Mouse (Mus musculus) intestine, embryonic 15.5 days (tissue): ENCODE data around the gene Khdrbs1. TPM values are rescaled to one million over a fixed set of nuclear protein-coding genes. Genes with fewer than 3 reads are reported as not detected.
"Not testable (repeated sequence)": the region's sequence is repeated elsewhere in the genome, so short reads cannot be mapped to it uniquely, and the experiment has no call there.

ENCODE experiments used
- ATAC-seq: fragments of 200-750 bp; cut with Nextera tagmentation; 2 replicates; pipeline ENCODE4 v1.8.0; 2017; ENCODE audit warnings: moderate TSS enrichment, moderate library complexity
- H3K27ac ChIP-seq: fragments of 300-500 bp; sonication (generic); 2 replicates; pipeline ENCODE4 v1.5.1; 2015; ENCODE audit warnings: mild to moderate bottlenecking, inconsistent platforms
- H3K27me3 ChIP-seq: fragments of 300-500 bp; sonication (generic); replicated peaks from 2 replicates; pipeline ENCODE4 v1.6.1; 2015; ENCODE audit warnings: inconsistent platforms
- H3K36me3 ChIP-seq: fragments of 300-500 bp; sonication (generic); 2 replicates; pipeline ENCODE4 v1.6.1; 2015; ENCODE audit warnings: inconsistent platforms
- H3K4me1 ChIP-seq: fragments of 300-500 bp; sonication (generic); replicated peaks from 2 replicates; pipeline ENCODE4 v1.6.1; 2015; ENCODE audit warnings: inconsistent platforms
- H3K4me2 ChIP-seq: fragments of 300-500 bp; sonication (generic); replicated peaks from 2 replicates; pipeline ENCODE4 v1.6.1; 2015; ENCODE audit warnings: mild to moderate bottlenecking, inconsistent platforms
- H3K4me3 ChIP-seq: fragments of 300-500 bp; sonication (generic); replicated peaks from 2 replicates; pipeline ENCODE4 v1.5.1; 2015; ENCODE audit warnings: inconsistent platforms
- H3K9ac ChIP-seq: fragments of 300-500 bp; sonication (generic); 2 replicates; pipeline ENCODE4 v1.6.1; 2015; ENCODE audit warnings: inconsistent platforms
- H3K9me3 ChIP-seq: fragments of 300-500 bp; sonication (generic); 2 replicates; pipeline ENCODE4 v1.6.1; 2016; ENCODE audit warnings: inconsistent platforms
- WGBS: fragments of 180-500 bp; shearing (Covaris S2); methylation state at CpG from one replicate; pipeline ENCODE4 v1.1.7; 2015; 5-methylcytosine and 5-hydroxymethylcytosine counted together
- polyA plus RNA-seq: library from polyadenylated mRNA; unstranded; fragments of >200 nt; fragmentation: Nextera tagmentation; extraction: Ambion mirVana; gene quantifications from 2 replicates; pipeline ENCODE4 v1.2.1, GENCODE M21; 2015

Gene Khdrbs1
- polyA plus RNA-seq, 1 experiment from 2014 or later = 95.9 TPM

- Histone ChIP-seq H3K36me3 (no peaks in the 10 kb centered on the region; the same call in 1 of the 2 replicates), H3K9ac (peak overlapping the region; percentile 100), H3K9me3 (no peaks in the 10 kb centered on the region), H3K4me1 (peaks cover 21% of the 10 kb centered on the region), H3K4me2 (peak overlapping the region; percentile 64), H3K27me3 (no peaks in the 10 kb centered on the region), H3K27ac (peak overlapping the region; percentile 98), H3K4me3 (peak overlapping the region; percentile 98)
- ATAC-seq = no peak
- WGBS = under 1% methylated on average over 62 of the region's 62 CpGs
Observed at GRCm38 (mm10) chr4:129741251-129741973, 691 bp downstream of the Khdrbs1 start.

DNA sequence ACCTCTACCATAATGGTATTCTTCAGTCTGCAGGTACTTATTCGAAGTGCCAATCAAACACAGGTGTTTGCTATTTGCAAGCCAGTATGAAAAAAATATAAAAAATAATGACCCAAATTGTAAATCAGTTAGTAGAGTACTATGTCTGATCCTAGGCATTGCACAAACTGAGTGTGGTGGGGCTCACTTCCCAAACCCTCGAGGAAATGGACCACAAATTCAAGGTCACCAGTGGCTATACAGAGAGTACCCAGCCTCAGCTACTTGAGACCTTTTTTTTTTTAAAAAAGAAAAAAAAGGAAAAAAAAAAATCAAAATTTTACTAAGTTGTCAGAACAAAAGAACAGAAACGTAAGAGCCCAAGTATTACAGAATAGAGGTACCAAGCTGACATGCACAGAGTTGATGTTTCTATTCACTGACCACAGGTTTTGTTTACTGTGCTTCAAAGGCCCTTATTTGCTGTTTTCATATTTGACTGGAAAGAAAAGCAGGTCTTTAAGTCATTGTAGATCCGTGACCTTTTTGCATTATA, 2.9 kb downstream of the Khdrbs1 start:
- Histone ChIP-seq H3K36me3 (peaks cover 4% of the 10 kb centered on the region), H3K27ac (no peak overlapping the region), H3K4me2 (peak overlapping the region; percentile 64), H3K4me1 (peaks cover 21% of the 10 kb centered on the region), H3K9me3 (no peaks in the 10 kb centered on the region), H3K9ac (no peak overlapping the region), H3K4me3 (no peak overlapping the region), H3K27me3 (no peaks in the 10 kb centered on the region)
- no peak for ATAC-seq
- 71% methylated on average over 4 of the region's 4 CpGs for WGBS

GRCm38 (mm10) chr4:129736173-129736572, 5.9 kb downstream of the Khdrbs1 start:
- Histone ChIP-seq H3K27ac (no peak overlapping the region), H3K27me3 (no peaks in the 10 kb centered on the region), H3K4me3 (no peak overlapping the region), H3K4me1 (peaks cover 13% of the 10 kb centered on the region; the same call in 1 of the 2 replicates), H3K9me3 (no peaks in the 10 kb centered on the region), H3K4me2 (no peak overlapping the region), H3K9ac (no peak overlapping the region), H3K36me3 (peaks cover 4% of the 10 kb centered on the region)
- no peak for ATAC-seq
- 87% methylated on average over 1 of the region's 1 CpGs for WGBS

GRCm38 (mm10) chr4:129735485-129735884, 6.6 kb downstream of the Khdrbs1 start:
- H3K27me3 ChIP-seq, H3K4me2 ChIP-seq, H3K4me3 ChIP-seq, H3K27ac ChIP-seq, ATAC-seq, H3K9ac ChIP-seq, H3K36me3 ChIP-seq, H3K9me3 ChIP-seq: not testable (repeated sequence)
- WGBS = 97% methylated on average over 3 of the region's 4 CpGs
- H3K4me1 ChIP-seq = peaks cover 13% of the 10 kb centered on the region; the same call in 1 of the 2 replicates

DNA sequence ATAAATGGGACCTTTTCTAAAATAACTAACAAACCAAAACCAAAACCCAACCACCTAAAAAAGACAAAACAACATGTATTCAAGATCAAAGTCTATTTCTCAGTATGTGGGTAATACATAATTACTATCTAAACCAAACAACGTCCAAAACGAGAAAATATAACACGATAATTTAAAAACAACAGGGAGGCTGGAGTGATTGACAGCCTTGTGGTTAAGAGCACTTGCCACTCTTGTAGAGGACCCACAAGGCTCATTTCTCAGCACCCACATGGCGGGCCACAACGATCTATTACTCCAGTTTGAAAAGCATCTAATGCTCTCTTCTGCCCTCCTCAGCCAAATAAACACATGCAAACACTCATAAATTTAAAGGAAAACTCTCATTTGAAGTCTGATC, 10.7 kb downstream of the Khdrbs1 start:
- H3K9ac ChIP-seq = no peak overlapping the region
- no peaks in the 10 kb centered on the region for H3K4me1 ChIP-seq
- H3K36me3 ChIP-seq = peaks cover 6% of the 10 kb centered on the region
- ATAC-seq = no peak
- H3K4me2 ChIP-seq = no peak overlapping the region
- H3K4me3 ChIP-seq = no peak overlapping the region
- WGBS = 83% methylated on average over 5 of the region's 5 CpGs
- H3K9me3 ChIP-seq = no peaks in the 10 kb centered on the region
- H3K27me3 ChIP-seq = no peaks in the 10 kb centered on the region
- no peak overlapping the region for H3K27ac ChIP-seq

GRCm38 (mm10) chr4:129716310-129716709, 25.8 kb downstream of the Khdrbs1 start:
- H3K27me3 ChIP-seq = no peaks in the 10 kb centered on the region
- WGBS = 93% methylated on average over 9 of the region's 9 CpGs
- peaks cover 33% of the 10 kb centered on the region for H3K36me3 ChIP-seq
- H3K9me3 ChIP-seq = no peaks in the 10 kb centered on the region
- no peak overlapping the region for H3K9ac ChIP-seq
- no peak overlapping the region for H3K27ac ChIP-seq
- ATAC-seq = no peak
- no peaks in the 10 kb centered on the region for H3K4me1 ChIP-seq
- H3K4me3 ChIP-seq = no peak overlapping the region
- no peak overlapping the region for H3K4me2 ChIP-seq

DNA sequence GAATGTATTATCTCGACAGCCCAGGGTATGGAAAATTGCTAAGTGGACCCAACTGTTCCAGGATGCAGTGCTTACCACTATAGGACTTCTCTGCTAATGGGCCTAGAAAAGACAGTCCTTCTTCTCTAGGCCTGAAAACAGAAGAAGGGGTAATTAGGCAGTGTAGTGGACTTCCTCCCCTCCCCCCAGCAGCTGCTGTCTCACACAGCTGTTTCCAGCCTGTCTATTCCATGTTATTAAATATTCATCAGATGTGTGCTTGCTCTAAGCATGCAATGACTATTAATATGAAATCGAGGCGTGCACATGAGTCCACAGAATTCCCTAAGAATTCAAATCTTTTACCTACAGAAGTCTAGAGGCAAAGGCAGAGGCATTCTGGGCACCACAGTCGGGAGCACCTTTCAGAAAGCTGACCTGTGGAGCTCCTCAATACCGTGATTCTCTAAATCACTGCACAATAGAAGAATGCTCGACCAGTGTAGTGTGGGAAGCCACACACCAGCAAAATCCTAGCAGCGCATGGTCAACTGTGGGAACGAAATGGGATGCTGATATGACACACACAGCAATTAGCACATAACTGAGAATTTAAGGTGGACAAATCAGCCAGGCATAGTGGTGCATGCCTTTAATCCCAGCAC, 32.5 kb downstream of the Khdrbs1 start:
- Histone ChIP-seq H3K27ac (no peak overlapping the region), H3K4me1 (no peaks in the 10 kb centered on the region), H3K36me3 (peaks cover 30% of the 10 kb centered on the region), H3K9me3 (no peaks in the 10 kb centered on the region), H3K27me3 (no peaks in the 10 kb centered on the region), H3K9ac (no peak overlapping the region), H3K4me2 (no peak overlapping the region), H3K4me3 (no peak overlapping the region)
- no peak for ATAC-seq
- 79% methylated on average over 8 of the region's 8 CpGs for WGBS

- H3K4me3 ChIP-seq = no peak overlapping the region
- ATAC-seq = no peak
- H3K27ac ChIP-seq = no peak overlapping the region
- H3K27me3 ChIP-seq = no peaks in the 10 kb centered on the region
- WGBS = 74% methylated on average over 3 of the region's 3 CpGs
- H3K9me3 ChIP-seq = no peaks in the 10 kb centered on the region
- H3K36me3 ChIP-seq = peaks cover 34% of the 10 kb centered on the region
- no peak overlapping the region for H3K9ac ChIP-seq
- no peak overlapping the region for H3K4me2 ChIP-seq
- peaks cover 15% of the 10 kb centered on the region for H3K4me1 ChIP-seq
Observed at GRCm38 (mm10) chr4:129706750-129707149, 35.4 kb downstream of the Khdrbs1 start.

DNA sequence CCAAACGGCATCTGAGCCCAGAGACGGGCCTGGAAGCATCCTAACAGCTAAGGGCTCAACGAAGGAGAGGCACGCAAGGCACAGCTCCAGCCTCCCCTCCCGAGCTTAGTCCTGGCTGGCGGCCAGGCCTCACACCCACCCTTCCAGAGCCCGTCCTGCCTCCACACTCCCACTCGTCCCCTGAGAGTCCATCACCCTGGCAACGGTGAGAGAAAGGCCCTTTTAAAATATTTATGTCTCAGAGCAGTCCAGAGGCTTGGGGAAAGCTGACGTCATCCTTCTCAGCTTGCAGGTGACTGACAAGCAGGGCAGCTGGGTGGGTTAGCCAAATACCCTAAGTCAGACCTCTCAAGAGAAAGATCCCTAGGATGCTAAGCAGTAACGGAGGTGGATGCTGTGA, 39.6 kb downstream of the Khdrbs1 start:
- H3K9ac ChIP-seq = no peak overlapping the region
- 27% methylated on average over 11 of the region's 11 CpGs for WGBS
- no peaks in the 10 kb centered on the region for H3K9me3 ChIP-seq
- no peak overlapping the region for H3K4me3 ChIP-seq
- 0 out of 2 replicates have a peak overlapping the region, but pooled peaks have one; percentile 6 for H3K4me2 ChIP-seq
- peaks cover 18% of the 10 kb centered on the region for H3K4me1 ChIP-seq
- peaks cover 20% of the 10 kb centered on the region; the same call in 1 of the 2 replicates for H3K36me3 ChIP-seq
- ATAC-seq = peak; percentile 84
- no peaks in the 10 kb centered on the region for H3K27me3 ChIP-seq
- H3K27ac ChIP-seq = peak overlapping the region; percentile 74

DNA sequence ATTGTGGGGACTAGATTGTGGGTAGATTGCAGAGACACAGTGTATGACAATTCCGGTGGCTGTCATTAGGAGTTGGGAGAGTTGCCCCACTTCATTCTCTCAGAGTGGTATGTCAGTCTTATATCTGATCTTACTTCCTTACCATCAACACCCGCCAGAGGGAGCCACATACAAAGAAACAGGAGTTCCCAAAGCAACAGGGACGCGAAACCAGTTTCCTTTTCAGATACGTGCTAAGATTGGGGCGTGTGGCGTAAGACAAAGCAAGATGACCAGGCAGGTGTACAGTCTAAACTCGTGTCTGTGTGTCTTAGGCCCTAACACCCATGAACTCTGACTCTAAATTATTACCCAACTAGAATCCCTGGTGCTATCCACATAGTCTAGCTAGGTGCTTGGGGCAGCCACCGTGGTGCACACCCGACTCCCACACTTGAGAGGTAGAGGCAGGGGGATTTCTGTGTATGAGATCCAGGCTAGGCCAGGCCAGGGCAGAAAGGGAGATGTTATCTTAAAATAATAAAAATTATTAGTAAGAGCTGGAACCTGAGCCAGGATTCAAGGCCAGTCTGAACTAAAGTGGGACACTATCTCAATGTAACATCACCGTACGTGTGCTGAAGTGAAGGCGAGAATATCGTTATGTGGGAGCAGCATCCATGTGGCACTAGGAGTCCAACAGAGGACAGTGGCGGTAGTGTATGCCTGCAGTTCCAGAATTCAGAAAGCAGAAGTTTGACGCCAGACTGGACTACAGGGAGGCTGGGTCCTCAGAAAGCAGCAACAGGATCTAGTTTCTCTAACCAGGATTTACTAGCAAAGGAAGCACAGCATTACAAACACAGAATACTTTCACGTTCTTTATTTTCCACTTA, 40.4 kb downstream of the Khdrbs1 start:
- ATAC-seq = peak; percentile 32

DNA sequence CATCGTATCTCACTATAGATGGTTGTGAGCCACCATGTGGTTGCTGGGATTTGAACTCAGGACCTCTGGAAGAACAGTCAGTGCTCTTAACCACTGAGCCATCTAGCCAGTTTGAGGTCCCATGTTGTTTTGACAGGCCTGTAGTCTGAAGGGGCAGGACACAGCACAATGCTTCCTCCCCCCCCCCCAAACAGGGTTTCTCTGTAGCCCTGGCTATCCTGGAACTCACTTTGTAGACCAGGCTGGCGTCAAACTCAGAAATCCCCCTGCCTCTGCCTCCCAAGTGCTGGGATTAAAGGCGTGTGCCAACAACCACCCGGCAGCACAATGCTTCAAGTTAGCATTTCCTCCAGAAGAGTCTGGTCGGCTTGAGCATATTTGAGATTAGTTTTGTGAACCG, 41.4 kb downstream of the Khdrbs1 start:
- H3K9me3 ChIP-seq = not testable (repeated sequence)
- WGBS = 92% methylated on average over 6 of the region's 6 CpGs

More for the DNA sequence above, 40.4 kb downstream of the Khdrbs1 start:
- Histone ChIP-seq H3K4me2 (peak overlapping the region; percentile 33; the same call in 1 of the 2 replicates), H3K27ac (peak overlapping the region; percentile 74), H3K4me3 (0 out of 2 replicates have a peak overlapping the region, but pooled peaks have one; percentile 2), H3K4me1 (peaks cover 21% of the 10 kb centered on the region), H3K9me3 (no peaks in the 10 kb centered on the region), H3K27me3 (no peaks in the 10 kb centered on the region), H3K9ac (no peak overlapping the region), H3K36me3 (peaks cover 18% of the 10 kb centered on the region; the same call in 1 of the 2 replicates)
- 46% methylated on average over 17 of the region's 17 CpGs for WGBS

DNA sequence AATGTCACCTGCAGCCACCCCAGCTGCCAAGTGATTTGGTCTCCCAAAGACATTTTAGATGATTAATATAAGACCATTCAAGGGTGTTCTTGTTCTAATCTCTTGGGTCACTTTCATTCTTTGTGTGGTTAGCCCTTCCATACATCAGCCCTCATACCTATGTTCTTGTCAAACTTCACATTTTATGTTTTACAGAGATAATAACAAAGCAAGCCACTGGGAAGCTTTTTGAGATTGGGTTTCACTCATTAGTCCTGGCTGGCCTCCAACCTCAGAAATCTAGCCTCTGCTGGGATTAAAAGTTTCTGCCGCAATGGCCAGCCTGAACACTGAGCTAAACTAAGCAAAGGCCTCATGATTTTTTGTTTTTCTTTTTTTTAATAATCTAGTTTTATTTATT, 41.9 kb downstream of the Khdrbs1 start:
- no peak overlapping the region for H3K4me3 ChIP-seq
- no peaks in the 10 kb centered on the region for H3K9me3 ChIP-seq
- H3K4me1 ChIP-seq = peaks cover 25% of the 10 kb centered on the region
- peaks cover 7% of the 10 kb centered on the region; the same call in 1 of the 2 replicates for H3K36me3 ChIP-seq
- no peak overlapping the region for H3K9ac ChIP-seq
- no peak overlapping the region for H3K4me2 ChIP-seq
- no peaks in the 10 kb centered on the region for H3K27me3 ChIP-seq
- 72% methylated on average over 1 of the region's 1 CpGs for WGBS
- no peak for ATAC-seq
- no peak overlapping the region for H3K27ac ChIP-seq

More for the DNA sequence above, 41.4 kb downstream of the Khdrbs1 start:
- not testable (repeated sequence) for H3K27me3 ChIP-seq, H3K4me3 ChIP-seq, H3K4me2 ChIP-seq, H3K27ac ChIP-seq, H3K9ac ChIP-seq, ATAC-seq
- Histone ChIP-seq H3K4me1 (peaks cover 21% of the 10 kb centered on the region), H3K36me3 (peaks cover 11% of the 10 kb centered on the region; the same call in 1 of the 2 replicates)
